Mouse (Mus musculus): ENCODE data around the gene Btnl1. TPM values are rescaled to one million over a fixed set of nuclear protein-coding genes. Genes with fewer than 3 reads are reported as not detected.

Gene Btnl1
- polyA plus RNA-seq, 1 experiment from 2014 or later = not detected

GRCm38 (mm10) chr17:34378716-34379115, 1.8 kb downstream of the Btnl1 start:
- no peak overlapping the region for H3K27ac ChIP-seq (ENCODE audit: low read depth, low read length)
- WGBS = 88% methylated on average over 2 of the region's 2 CpGs
- ATAC-seq (ENCODE audit: low FRiP score, low TSS enrichment) = no peak
- no peak overlapping the region for H3K4me3 ChIP-seq (ENCODE audit: low read length)
- H3K36me3 ChIP-seq (ENCODE audit: control insufficient read depth, insufficient read depth, low read length) = no peaks in the 10 kb centered on the region
- H3K9me3 ChIP-seq (ENCODE audit: control insufficient read depth, low read length) = no peaks in the 10 kb centered on the region
- no peaks in the 10 kb centered on the region for H3K27me3 ChIP-seq (ENCODE audit: control insufficient read depth, insufficient read depth, low read length)
- H3K9ac ChIP-seq (ENCODE audit: low read depth, low read length) = no peak overlapping the region
- no peaks in the 10 kb centered on the region for H3K4me1 ChIP-seq (ENCODE audit: control insufficient read depth, insufficient read depth, low read length)
- H3K4me2 ChIP-seq (replicated peaks; ENCODE audit: low read depth, low read length) = no peak overlapping the region

GRCm38 (mm10) chr17:34379451-34379850, 2.5 kb downstream of the Btnl1 start:
- no peaks in the 10 kb centered on the region for H3K4me1 ChIP-seq (ENCODE audit: control insufficient read depth, insufficient read depth, low read length)
- H3K36me3 ChIP-seq (ENCODE audit: control insufficient read depth, insufficient read depth, low read length) = no peaks in the 10 kb centered on the region
- WGBS = 86% methylated on average over 7 of the region's 7 CpGs
- no peak for ATAC-seq (ENCODE audit: low FRiP score, low TSS enrichment)
- no peaks in the 10 kb centered on the region for H3K9me3 ChIP-seq (ENCODE audit: control insufficient read depth, low read length)
- H3K4me3 ChIP-seq (ENCODE audit: low read length) = no peak overlapping the region
- no peaks in the 10 kb centered on the region for H3K27me3 ChIP-seq (ENCODE audit: control insufficient read depth, insufficient read depth, low read length)
- H3K27ac ChIP-seq (ENCODE audit: low read depth, low read length) = no peak overlapping the region
- no peak overlapping the region for H3K4me2 ChIP-seq (replicated peaks; ENCODE audit: low read depth, low read length)
- H3K9ac ChIP-seq (ENCODE audit: low read depth, low read length) = no peak overlapping the region

- WGBS = 58% methylated on average over 11 of the region's 11 CpGs
These were observed 4.9 kb downstream of the Btnl1 start for GRCm38 (mm10) chr17:34381876-34382275.

GRCm38 (mm10) chr17:34383212-34383611, 6.3 kb downstream of the Btnl1 start:
- Histone ChIP-seq H3K27me3 (ENCODE audit: control insufficient read depth, insufficient read depth, low read length) (no peaks in the 10 kb centered on the region), H3K4me1 (ENCODE audit: control insufficient read depth, insufficient read depth, low read length) (no peaks in the 10 kb centered on the region), H3K9me3 (ENCODE audit: control insufficient read depth, low read length) (no peaks in the 10 kb centered on the region), H3K4me3 (ENCODE audit: low read length) (no peak overlapping the region), H3K36me3 (ENCODE audit: control insufficient read depth, insufficient read depth, low read length) (no peaks in the 10 kb centered on the region), H3K9ac (ENCODE audit: low read depth, low read length) (no peak overlapping the region), H3K4me2 (replicated peaks; ENCODE audit: low read depth, low read length) (no peak overlapping the region), H3K27ac (ENCODE audit: low read depth, low read length) (no peak overlapping the region)
- 79% methylated on average over 7 of the region's 7 CpGs for WGBS
- no peak for ATAC-seq (ENCODE audit: low FRiP score, low TSS enrichment)

More at GRCm38 (mm10) chr17:34381876-34382275, 4.9 kb downstream of the Btnl1 start:
- no peak overlapping the region for H3K9ac ChIP-seq (ENCODE audit: low read depth, low read length)
- no peak overlapping the region for H3K4me3 ChIP-seq (ENCODE audit: low read length)
- H3K4me1 ChIP-seq (ENCODE audit: control insufficient read depth, insufficient read depth, low read length) = no peaks in the 10 kb centered on the region
- H3K27me3 ChIP-seq (ENCODE audit: control insufficient read depth, insufficient read depth, low read length) = no peaks in the 10 kb centered on the region
- no peak overlapping the region for H3K27ac ChIP-seq (ENCODE audit: low read depth, low read length)
- H3K36me3 ChIP-seq (ENCODE audit: control insufficient read depth, insufficient read depth, low read length) = no peaks in the 10 kb centered on the region
- no peak for ATAC-seq (ENCODE audit: low FRiP score, low TSS enrichment)
- no peak overlapping the region for H3K4me2 ChIP-seq (replicated peaks; ENCODE audit: low read depth, low read length)
- no peaks in the 10 kb centered on the region for H3K9me3 ChIP-seq (ENCODE audit: control insufficient read depth, low read length)

GRCm38 (mm10) chr17:34384699-34385098, 7.8 kb downstream of the Btnl1 start:
- Histone ChIP-seq H3K27me3 (ENCODE audit: control insufficient read depth, insufficient read depth, low read length) (no peaks in the 10 kb centered on the region), H3K9ac (ENCODE audit: low read depth, low read length) (no peak overlapping the region), H3K27ac (ENCODE audit: low read depth, low read length) (no peak overlapping the region), H3K9me3 (ENCODE audit: control insufficient read depth, low read length) (no peaks in the 10 kb centered on the region), H3K4me2 (replicated peaks; ENCODE audit: low read depth, low read length) (no peak overlapping the region), H3K4me1 (ENCODE audit: control insufficient read depth, insufficient read depth, low read length) (no peaks in the 10 kb centered on the region), H3K36me3 (ENCODE audit: control insufficient read depth, insufficient read depth, low read length) (no peaks in the 10 kb centered on the region), H3K4me3 (ENCODE audit: low read length) (no peak overlapping the region)
- WGBS = 67% methylated on average over 3 of the region's 3 CpGs
- no peak for ATAC-seq (ENCODE audit: low FRiP score, low TSS enrichment)

GRCm38 (mm10) chr17:34386656-34387055, 9.7 kb downstream of the Btnl1 start:
- Histone ChIP-seq H3K4me2 (replicated peaks; ENCODE audit: low read depth, low read length) (no peak overlapping the region), H3K36me3 (ENCODE audit: control insufficient read depth, insufficient read depth, low read length) (no peaks in the 10 kb centered on the region), H3K9me3 (ENCODE audit: control insufficient read depth, low read length) (no peaks in the 10 kb centered on the region), H3K27ac (ENCODE audit: low read depth, low read length) (no peak overlapping the region), H3K4me1 (ENCODE audit: control insufficient read depth, insufficient read depth, low read length) (no peaks in the 10 kb centered on the region), H3K4me3 (ENCODE audit: low read length) (no peak overlapping the region), H3K9ac (ENCODE audit: low read depth, low read length) (no peak overlapping the region), H3K27me3 (ENCODE audit: control insufficient read depth, insufficient read depth, low read length) (no peaks in the 10 kb centered on the region)
- no peak for ATAC-seq (ENCODE audit: low FRiP score, low TSS enrichment)
- WGBS = 80% methylated on average over 2 of the region's 2 CpGs

- no peaks in the 10 kb centered on the region for H3K9me3 ChIP-seq (ENCODE audit: control insufficient read depth, low read length)
- ATAC-seq (ENCODE audit: low FRiP score, low TSS enrichment) = no peak
- no peak overlapping the region for H3K4me2 ChIP-seq (replicated peaks; ENCODE audit: low read depth, low read length)
- H3K27ac ChIP-seq (ENCODE audit: low read depth, low read length) = no peak overlapping the region
- no peaks in the 10 kb centered on the region for H3K4me1 ChIP-seq (ENCODE audit: control insufficient read depth, insufficient read depth, low read length)
- H3K36me3 ChIP-seq (ENCODE audit: control insufficient read depth, insufficient read depth, low read length) = no peaks in the 10 kb centered on the region
- H3K4me3 ChIP-seq (ENCODE audit: low read length) = no peak overlapping the region
- H3K9ac ChIP-seq (ENCODE audit: low read depth, low read length) = no peak overlapping the region
- H3K27me3 ChIP-seq (ENCODE audit: control insufficient read depth, insufficient read depth, low read length) = no peaks in the 10 kb centered on the region
- 38% methylated on average over 4 of the region's 4 CpGs for WGBS
These were observed 11.6 kb downstream of the Btnl1 start for GRCm38 (mm10) chr17:34388513-34388912.

- Histone ChIP-seq H3K4me3 (ENCODE audit: low read length) (no peak overlapping the region), H3K9me3 (ENCODE audit: control insufficient read depth, low read length) (no peaks in the 10 kb centered on the region), H3K9ac (ENCODE audit: low read depth, low read length) (no peak overlapping the region), H3K36me3 (ENCODE audit: control insufficient read depth, insufficient read depth, low read length) (no peaks in the 10 kb centered on the region), H3K27ac (ENCODE audit: low read depth, low read length) (no peak overlapping the region), H3K27me3 (ENCODE audit: control insufficient read depth, insufficient read depth, low read length) (no peaks in the 10 kb centered on the region), H3K4me2 (replicated peaks; ENCODE audit: low read depth, low read length) (no peak overlapping the region), H3K4me1 (ENCODE audit: control insufficient read depth, insufficient read depth, low read length) (no peaks in the 10 kb centered on the region)
- 61% methylated on average over 7 of the region's 7 CpGs for WGBS
- no peak for ATAC-seq (ENCODE audit: low FRiP score, low TSS enrichment)
These were observed 14.6 kb downstream of the Btnl1 start for GRCm38 (mm10) chr17:34391507-34391906.

- no peak overlapping the region for H3K27ac ChIP-seq (ENCODE audit: low read depth, low read length)
- peak overlapping the region; percentile 53 for H3K4me2 ChIP-seq (replicated peaks; ENCODE audit: low read depth, low read length)
- 0 out of 2 replicates have a peak, but pooled peaks have one; percentile 32 for ATAC-seq (ENCODE audit: low FRiP score, low TSS enrichment)
- H3K9me3 ChIP-seq (ENCODE audit: control insufficient read depth, low read length) = no peaks in the 10 kb centered on the region
- peak overlapping the region; percentile 34 for H3K4me3 ChIP-seq (ENCODE audit: low read length)
- no peaks in the 10 kb centered on the region for H3K4me1 ChIP-seq (ENCODE audit: control insufficient read depth, insufficient read depth, low read length)
- no peaks in the 10 kb centered on the region for H3K36me3 ChIP-seq (ENCODE audit: control insufficient read depth, insufficient read depth, low read length)
- H3K27me3 ChIP-seq (ENCODE audit: control insufficient read depth, insufficient read depth, low read length) = no peaks in the 10 kb centered on the region
- H3K9ac ChIP-seq (ENCODE audit: low read depth, low read length) = 0 out of 2 replicates have a peak overlapping the region, but pooled peaks have one; percentile 7
- WGBS = 5% methylated on average over 24 of the region's 24 CpGs
These were observed 15.4 kb downstream of the Btnl1 start for GRCm38 (mm10) chr17:34392321-34392720.
